In the genomic region with DNA sequence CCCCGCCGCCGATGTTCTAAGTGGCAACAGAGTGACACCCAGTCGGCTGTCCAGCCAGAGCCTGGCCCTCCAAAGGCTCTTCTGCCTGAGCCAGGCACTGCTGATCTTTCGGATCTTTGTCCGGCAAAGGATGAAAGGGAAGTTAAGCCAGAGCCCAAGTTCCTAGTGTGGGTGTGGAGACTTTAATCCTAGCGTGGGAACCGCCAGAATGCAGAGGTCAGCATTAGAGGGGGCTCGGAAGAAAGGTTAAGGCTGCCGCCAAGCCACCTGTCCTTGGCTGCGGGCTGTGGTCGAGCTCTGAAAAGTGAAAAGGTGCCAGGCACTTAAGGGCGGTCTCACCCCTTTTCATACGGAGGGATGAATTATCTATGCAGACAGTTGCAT, we compare ENCODE assay signal across 9 mouse cellular contexts. TPM values are rescaled to one million over a fixed set of nuclear protein-coding genes. Genes with fewer than 3 reads are reported as not detected.
DNase-seq lines count a peak whose midpoint lies in the region; ATAC-seq lines count a peak whose summit lies in the region.
"Had no signal": no experiment of that assay in that cellular context is flagged by ENCODE, and none has a peak within 500 bp of the region (broad histone marks: within the 10 kb centered on the region; RNA-seq: fewer than 3 reads in every experiment).

No protein-coding gene starts in this region.

- no peaks in the 10 kb centered on the region for H3K27me3 ChIP-seq in limb, embryonic 10.5 days (ENCODE audit: low read depth, poor library complexity, severe bottlenecking)
- no peaks in the 10 kb centered on the region for H3K27me3 ChIP-seq in neural tube, embryonic 15.5 days (replicated peaks)

- peak overlapping the region; percentile 74 for H3K4me3 ChIP-seq in limb, embryonic 10.5 days
- H3K4me3 ChIP-seq in neural tube, embryonic 15.5 days (replicated peaks): peak overlapping the region; percentile 72

- peak; percentile 34 for DNase-seq in cerebellum, adult 9-10 months
- no peak for DNase-seq in cerebellum, adult 11 months
- peak; percentile 19 for DNase-seq in thymus, postnatal 14 days
- no peak for DNase-seq in thymus, postnatal 10 days (ENCODE audit: low spot score in 2 of 2)
- DNase-seq in limb, embryonic 10.5 days (ENCODE audit: low spot score): peak; percentile 59
- no peak for DNase-seq in spleen, adult 12 weeks (ENCODE audit: low spot score)
- no peak for DNase-seq in gastrocnemius, adult 18-20 months (ENCODE audit: low spot score)

- WGBS in limb, embryonic 10.5 days: under 1% methylated on average over 14 of the region's 14 CpGs
- WGBS in neural tube, embryonic 15.5 days: 0% methylated on average over 14 of the region's 14 CpGs

- peaks cover 22% of the 10 kb centered on the region for H3K36me3 ChIP-seq in limb, embryonic 10.5 days
- no peaks in the 10 kb centered on the region for H3K36me3 ChIP-seq in neural tube, embryonic 15.5 days

- H3K4me2 ChIP-seq in neural tube, embryonic 15.5 days: peak overlapping the region; percentile 61

- ATAC-seq in neural tube, embryonic 15.5 days (ENCODE audit: low FRiP score): 0 out of 2 replicates have a peak, but pooled peaks have one; percentile 1

- peaks cover 48% of the 10 kb centered on the region for H3K4me1 ChIP-seq in limb, embryonic 10.5 days
- H3K4me1 ChIP-seq in neural tube, embryonic 15.5 days: peaks cover 39% of the 10 kb centered on the region

- H3K9me3 ChIP-seq in limb, embryonic 10.5 days (replicated peaks): no peaks in the 10 kb centered on the region
- H3K9me3 ChIP-seq in neural tube, embryonic 15.5 days (replicated peaks): no peaks in the 10 kb centered on the region

- H3K27ac ChIP-seq in limb, embryonic 10.5 days: peak overlapping the region; percentile 78
- peak overlapping the region; percentile 86 for H3K27ac ChIP-seq in neural tube, embryonic 15.5 days (replicated peaks)

- peak overlapping the region; percentile 70 for H3K9ac ChIP-seq in neural tube, embryonic 15.5 days (replicated peaks)

RNA-seq across cellular contexts. Expression of gene Exosc6, which starts 5.5 kb away (rescaled TPM):
- 21.5 and 36.6 TPM in 2 replicates for polyA plus RNA-seq in limb, embryonic 10.5 days (2016; fragmentation: Nextera tagmentation; extraction: Ambion mirVana)
- polyA plus RNA-seq in neural tube, embryonic 15.5 days (2015; fragmentation: Nextera tagmentation; extraction: Ambion mirVana): not detected in 2 replicates
- total RNA-seq in gastrocnemius, adult 18-20 months (2021): not detected
- total RNA-seq: heart, postnatal 36 days had no signal

RNA-seq across cellular contexts. Expression of gene Aars, which starts 28.7 kb away (rescaled TPM):
- polyA plus RNA-seq in limb, embryonic 10.5 days (2016; fragmentation: Nextera tagmentation; extraction: Ambion mirVana): 79.0 and 81.8 TPM in 2 replicates
- 79.6 and 91.0 TPM in 2 replicates for polyA plus RNA-seq in neural tube, embryonic 15.5 days (2015; fragmentation: Nextera tagmentation; extraction: Ambion mirVana)
- 10 to 100 TPM; 43.1 to 54.1 TPM for total RNA-seq in gastrocnemius, adult 18-20 months (2021)

RNA-seq across cellular contexts. Expression of gene Ddx19b, which starts 30.1 kb away (rescaled TPM):
- polyA plus RNA-seq in limb, embryonic 10.5 days (2016; fragmentation: Nextera tagmentation; extraction: Ambion mirVana): 6.5 and 9.0 TPM in 2 replicates
- 6.0 and 6.1 TPM in 2 replicates for polyA plus RNA-seq in neural tube, embryonic 15.5 days (2015; fragmentation: Nextera tagmentation; extraction: Ambion mirVana)
- 10 to 100 TPM; 10.8 to 11.7 TPM for total RNA-seq in gastrocnemius, adult 18-20 months (2021)

RNA-seq across cellular contexts. Expression of gene Clec18a, which starts 30.5 kb away (rescaled TPM):
- polyA plus RNA-seq in limb, embryonic 10.5 days (2016; fragmentation: Nextera tagmentation; extraction: Ambion mirVana): not detected in 2 replicates
- 0.31 and 0.65 TPM in 2 replicates for polyA plus RNA-seq in neural tube, embryonic 15.5 days (2015; fragmentation: Nextera tagmentation; extraction: Ambion mirVana)
- under 1 TPM; 0.38 to 0.62 TPM for total RNA-seq in gastrocnemius, adult 18-20 months (2021)

RNA-seq across cellular contexts. Expression of gene Pdpr, which starts 32.8 kb away (rescaled TPM):
- polyA plus RNA-seq in limb, embryonic 10.5 days (2016; fragmentation: Nextera tagmentation; extraction: Ambion mirVana): 10.2 and 13.3 TPM in 2 replicates
- 10.3 and 10.5 TPM in 2 replicates for polyA plus RNA-seq in neural tube, embryonic 15.5 days (2015; fragmentation: Nextera tagmentation; extraction: Ambion mirVana)
- total RNA-seq in gastrocnemius, adult 18-20 months (2021): 100 to 1,000 TPM; 115 to 127 TPM

Comparison
In these comparisons a context has a peak if more than half of its experiments do, and no peak if none do; other contexts are left out.
1. DNase-seq: peak in cerebellum, adult 9-10 months (single experiment), thymus, postnatal 14 days (single experiment) and limb, embryonic 10.5 days (single experiment); none in cerebellum, adult 11 months (single experiment), thymus, postnatal 10 days (0 of 2), spleen, adult 12 weeks (single experiment) and gastrocnemius, adult 18-20 months (single experiment).
2. RNA of gene Exosc6, which starts 5.5 kb away (polyA plus RNA-seq): 21.5 to 36.6 TPM in limb, embryonic 10.5 days; not detected in neural tube, embryonic 15.5 days; every median in the first group is over 10 times any median in the second.